Mouse (Mus musculus): Measurements from ENCODE around the gene Ppm1l. TPM values are rescaled to one million over a fixed set of nuclear protein-coding genes. Genes with fewer than 3 reads are reported as not detected.

The Ppm1l gene
- total RNA-seq, 2 experiments from 2014 or later, result 1.5 to 2.2 TPM

GRCm38 (mm10) chr3:69329910-69330309 is 13.2 kb downstream of the Ppm1l start:
- ATAC-seq (replicated peaks; ENCODE audit: poor library complexity), result no peak

DNA sequence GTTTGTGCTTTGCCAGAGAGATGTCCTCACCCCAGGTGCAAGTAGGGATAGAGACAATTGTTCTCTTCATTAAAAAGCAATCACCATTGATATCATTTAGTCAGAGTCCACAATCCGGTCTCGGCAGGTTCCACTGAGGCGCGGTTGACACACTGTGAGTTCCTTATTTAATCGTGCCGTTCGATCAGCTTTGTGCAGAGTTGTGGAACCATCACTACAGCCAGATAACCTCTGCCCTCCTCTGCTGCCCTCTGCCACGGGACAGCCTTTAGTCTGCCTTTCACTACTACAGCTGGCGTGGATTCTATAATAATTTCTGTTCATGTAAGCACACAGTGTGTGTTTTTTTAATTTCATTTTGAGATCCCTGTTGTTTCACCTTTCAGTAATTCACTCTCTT is 17.2 kb downstream of the Ppm1l start:
- no peak for ATAC-seq (replicated peaks; ENCODE audit: poor library complexity)

DNA sequence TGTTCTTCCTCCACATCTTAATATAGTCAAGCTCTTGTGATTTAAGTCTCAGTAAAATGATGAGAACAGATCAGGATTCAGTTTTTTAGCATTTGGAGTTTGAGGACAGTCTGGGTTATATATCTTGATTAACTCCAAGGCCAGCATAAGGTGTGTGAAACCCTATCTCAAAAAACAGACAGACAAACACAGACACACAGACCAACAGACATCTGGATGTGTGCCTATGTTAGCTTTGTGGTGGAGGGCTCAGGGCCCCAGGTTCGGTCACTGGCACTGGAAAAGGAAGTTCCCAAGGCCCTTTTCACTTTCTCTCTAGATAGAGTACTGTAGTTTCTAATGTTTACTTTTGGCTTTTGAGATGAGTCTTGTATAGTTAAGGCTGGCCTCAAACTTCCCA is 23.8 kb downstream of the Ppm1l start:
- ATAC-seq (replicated peaks; ENCODE audit: poor library complexity), result peak; percentile 83

- ATAC-seq (replicated peaks; ENCODE audit: poor library complexity), result peak; percentile 41; the same call in 1 of the 2 replicates
These were observed 24.3 kb downstream of the Ppm1l start for GRCm38 (mm10) chr3:69340971-69341370.

GRCm38 (mm10) chr3:69341514-69341913 is 24.9 kb downstream of the Ppm1l start:
- no peak for ATAC-seq (replicated peaks; ENCODE audit: poor library complexity)

- no peak for ATAC-seq (replicated peaks; ENCODE audit: poor library complexity)
These were observed 25.7 kb downstream of the Ppm1l start for GRCm38 (mm10) chr3:69342247-69342921.

DNA sequence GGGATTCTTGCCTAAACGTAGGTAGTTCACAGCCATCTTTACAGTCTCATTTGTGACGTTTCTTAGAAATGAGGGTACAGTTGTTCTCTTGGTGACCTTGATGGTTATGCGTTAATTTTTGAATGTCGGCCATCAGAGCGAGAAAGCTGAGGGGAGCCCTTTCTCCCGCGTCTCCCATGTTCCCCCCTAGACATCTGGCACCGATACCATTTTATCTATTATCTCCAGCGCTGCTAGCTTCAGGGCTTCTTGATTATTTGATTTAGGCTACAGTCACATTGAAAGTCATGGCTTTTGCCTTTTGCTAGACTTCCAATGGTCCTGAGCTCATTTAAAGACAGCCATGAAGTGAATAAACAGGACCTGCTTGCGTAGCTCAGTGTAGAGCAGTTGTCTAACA is 26.5 kb downstream of the Ppm1l start:
- no peak for ATAC-seq (replicated peaks; ENCODE audit: poor library complexity)

DNA sequence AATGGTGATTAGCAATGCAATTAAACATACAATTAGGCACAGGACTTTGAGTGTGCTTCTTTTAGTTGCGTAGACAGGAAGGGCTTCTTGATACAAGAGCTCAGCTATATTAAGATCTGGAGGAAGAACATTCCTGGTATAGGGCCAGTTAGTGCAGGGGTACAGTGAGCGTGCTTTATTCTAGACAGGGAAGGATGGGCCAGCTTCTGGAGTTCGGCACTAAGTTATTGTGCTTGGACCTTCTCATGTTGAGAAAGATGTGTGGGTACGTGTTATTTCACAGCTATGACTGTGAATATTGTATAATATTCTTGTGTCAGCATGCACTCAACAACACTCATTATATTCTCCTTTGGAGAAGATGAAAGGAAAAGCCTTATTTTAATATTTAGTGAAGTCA is 29.9 kb downstream of the Ppm1l start:
- ATAC-seq (replicated peaks; ENCODE audit: poor library complexity), result no peak

DNA sequence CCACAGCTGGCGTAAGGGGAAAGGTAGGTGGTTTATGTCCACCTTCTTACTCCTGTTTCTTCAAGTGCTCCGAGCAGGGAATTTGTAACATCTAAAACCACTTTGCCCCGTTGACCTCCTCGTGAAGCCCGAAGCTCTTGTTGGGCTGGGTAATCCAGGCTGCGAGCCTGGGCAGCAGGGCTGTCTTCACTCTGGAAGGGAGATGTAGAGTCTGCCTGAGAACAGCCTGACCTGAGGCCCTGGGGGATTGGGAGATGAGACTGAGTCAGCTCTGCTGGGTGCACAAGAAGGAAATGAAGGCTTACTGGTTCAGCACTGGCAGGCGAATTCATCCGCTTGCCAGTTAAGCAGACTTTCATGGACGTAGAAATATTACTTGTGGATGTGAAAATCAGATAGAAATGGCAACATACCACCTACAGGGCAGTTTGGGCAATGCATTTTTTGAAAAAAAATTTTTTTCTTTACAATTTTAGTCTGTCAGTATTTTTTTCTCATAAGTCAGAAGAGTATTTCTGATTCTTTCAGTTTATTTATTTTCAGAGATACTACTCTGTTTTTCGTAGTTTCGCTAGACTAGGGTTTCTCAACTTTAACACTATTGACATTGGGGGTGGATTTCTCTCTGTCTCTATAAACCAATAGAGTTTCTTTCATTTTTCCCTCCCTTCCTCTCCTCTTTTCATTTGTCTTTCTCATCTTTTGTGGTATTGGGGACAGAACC is 31.7 kb downstream of the Ppm1l start:
- ATAC-seq (replicated peaks; ENCODE audit: poor library complexity), result peak; percentile 59

DNA sequence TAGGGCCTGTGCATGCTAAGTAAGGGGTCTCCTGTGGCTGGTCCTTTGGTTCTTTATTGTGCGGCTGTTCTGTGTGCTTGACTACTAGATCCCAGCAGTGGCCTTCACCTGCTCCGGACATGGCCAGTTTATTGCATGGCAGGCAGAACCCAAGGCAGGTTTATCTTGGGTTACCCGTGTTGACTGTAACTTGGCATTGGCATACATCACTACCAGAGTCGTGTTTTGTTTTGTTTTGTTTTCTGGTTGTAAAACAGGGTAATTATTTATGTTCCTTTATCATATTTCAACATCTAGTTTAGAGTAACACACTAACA is 32.2 kb downstream of the Ppm1l start:
- ATAC-seq (replicated peaks; ENCODE audit: poor library complexity), result no peak

GRCm38 (mm10) chr3:69349973-69350372 is 33.3 kb downstream of the Ppm1l start:
- ATAC-seq (replicated peaks; ENCODE audit: poor library complexity), result peak; percentile 29; the same call in 1 of the 2 replicates

DNA sequence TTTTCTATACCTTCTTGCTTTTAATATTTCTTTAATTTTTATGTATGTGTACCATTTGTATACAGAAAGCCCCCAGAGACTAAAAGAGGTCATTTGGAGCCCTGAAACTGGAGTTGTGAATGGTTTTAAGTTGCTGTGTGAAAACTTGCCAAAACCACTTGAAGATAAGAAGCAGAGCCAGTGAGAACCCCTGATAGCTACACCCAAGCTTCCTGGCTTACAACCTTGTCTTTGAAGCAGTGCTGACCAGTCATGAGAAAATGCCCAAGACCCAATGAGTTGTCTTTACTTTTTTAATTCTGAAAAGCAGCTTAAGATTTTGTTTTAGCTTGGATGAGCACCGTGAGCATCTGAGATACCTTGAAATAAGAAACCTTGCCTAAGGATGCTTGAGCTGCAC is 35.5 kb downstream of the Ppm1l start:
- peak; percentile 55; the same call in 1 of the 2 replicates for ATAC-seq (replicated peaks; ENCODE audit: poor library complexity)

DNA sequence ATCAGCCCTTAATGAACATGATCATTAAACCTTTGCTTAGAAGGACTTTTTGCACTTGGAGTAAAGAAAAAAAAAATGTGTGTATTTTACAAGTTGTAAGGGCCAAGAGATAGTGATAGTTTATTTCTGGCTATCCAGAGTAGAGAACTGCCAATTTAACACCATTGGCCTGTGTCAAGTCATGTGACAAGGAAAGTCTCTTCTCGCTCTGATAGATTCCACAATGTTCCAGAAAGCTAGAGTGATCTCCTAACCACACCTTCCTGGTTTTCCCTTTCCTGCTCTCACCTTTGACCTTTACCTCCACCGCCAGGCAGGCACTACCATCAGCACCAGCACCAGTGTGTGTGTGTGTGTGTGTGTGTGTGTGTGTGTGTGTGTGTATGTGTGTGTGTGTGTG is 38.0 kb downstream of the Ppm1l start:
- no peak for ATAC-seq (replicated peaks; ENCODE audit: poor library complexity)

GRCm38 (mm10) chr3:69356078-69356665 is 39.5 kb downstream of the Ppm1l start:
- ATAC-seq (replicated peaks; ENCODE audit: poor library complexity), result peak; percentile 56

- no peak for ATAC-seq (replicated peaks; ENCODE audit: poor library complexity)
These were observed 40.1 kb downstream of the Ppm1l start for GRCm38 (mm10) chr3:69356781-69357180.

DNA sequence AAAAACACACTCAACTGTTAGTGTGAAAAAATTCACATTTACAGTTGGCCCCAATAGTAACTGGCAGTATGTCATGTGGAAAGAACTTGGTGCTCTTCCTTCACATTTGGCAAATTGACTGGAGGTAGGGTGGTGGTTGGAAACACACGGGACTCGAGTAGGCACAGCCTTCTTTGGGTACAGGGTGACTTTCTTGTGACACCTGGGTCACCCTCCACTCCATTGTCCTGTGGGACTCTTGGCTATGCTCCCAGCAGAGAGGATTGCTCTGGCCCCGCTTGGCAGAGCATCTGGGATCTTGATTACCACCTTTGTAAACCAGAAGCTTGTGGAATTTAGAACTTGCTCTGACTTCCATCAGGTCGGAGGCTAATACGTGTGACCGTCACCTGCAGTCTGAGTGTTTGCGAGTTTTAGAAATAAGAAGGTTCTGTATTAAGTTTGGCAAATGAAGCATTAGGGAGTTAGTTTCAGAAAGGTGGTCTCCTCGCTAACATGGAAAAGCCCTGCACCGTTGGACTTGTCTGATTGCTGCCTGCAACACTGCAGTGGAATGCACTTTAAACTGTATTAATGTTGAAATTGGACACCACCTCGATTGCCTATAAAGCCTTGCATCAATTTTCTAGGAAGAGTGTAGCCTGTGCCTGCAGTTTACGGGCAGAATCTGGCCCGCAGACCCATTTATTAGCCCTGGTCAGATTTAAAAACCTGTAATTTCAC is 41.4 kb downstream of the Ppm1l start:
- no peak for ATAC-seq (replicated peaks; ENCODE audit: poor library complexity)

DNA sequence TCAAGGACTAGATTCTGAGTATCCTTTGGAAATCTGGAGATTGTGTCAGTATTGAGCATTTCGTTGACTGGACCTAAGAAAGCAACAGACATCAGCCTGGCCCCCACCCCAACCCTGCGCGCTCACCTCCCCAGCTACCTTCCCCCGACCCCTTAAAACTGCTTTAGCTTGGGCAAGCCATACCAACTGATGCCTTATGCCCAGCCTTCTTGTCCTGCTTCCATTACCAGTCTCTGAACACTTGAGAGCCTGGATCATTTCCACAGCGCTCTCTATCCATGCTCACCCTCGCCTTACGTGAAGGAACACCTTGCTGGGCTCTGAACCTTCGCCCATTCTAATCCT is 41.9 kb downstream of the Ppm1l start:
- no peak for ATAC-seq (replicated peaks; ENCODE audit: poor library complexity)

DNA sequence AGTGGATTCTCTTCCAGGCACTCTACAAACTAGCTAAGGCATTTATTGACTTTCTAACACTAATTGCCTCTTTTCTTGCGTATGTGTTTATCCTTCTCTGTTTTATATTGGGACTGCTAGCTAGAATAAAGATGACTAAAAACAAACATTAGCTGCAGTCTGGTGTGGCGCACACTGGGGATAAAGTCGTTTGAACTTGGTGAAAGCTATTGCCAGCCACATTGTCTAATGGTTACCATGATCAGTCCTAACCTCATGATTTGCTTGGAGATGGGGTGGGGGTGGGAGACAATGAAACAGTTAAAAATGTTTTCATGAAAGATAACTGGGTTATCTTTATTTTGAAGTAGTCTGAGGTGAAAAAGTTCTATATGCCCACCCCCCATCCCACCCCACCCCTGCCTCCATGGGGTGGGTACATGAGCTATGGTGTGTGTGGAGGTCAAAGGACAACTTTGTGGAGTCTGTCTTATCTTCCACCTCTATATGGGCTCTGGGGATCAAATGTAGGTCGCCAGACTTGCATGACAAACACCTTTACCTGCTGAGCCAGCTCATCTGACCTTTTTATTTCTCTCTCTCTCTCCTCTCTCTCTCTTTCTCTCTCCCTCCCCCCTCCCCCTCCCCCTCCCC is 43.7 kb downstream of the Ppm1l start:
- ATAC-seq (replicated peaks; ENCODE audit: poor library complexity), result no peak

DNA sequence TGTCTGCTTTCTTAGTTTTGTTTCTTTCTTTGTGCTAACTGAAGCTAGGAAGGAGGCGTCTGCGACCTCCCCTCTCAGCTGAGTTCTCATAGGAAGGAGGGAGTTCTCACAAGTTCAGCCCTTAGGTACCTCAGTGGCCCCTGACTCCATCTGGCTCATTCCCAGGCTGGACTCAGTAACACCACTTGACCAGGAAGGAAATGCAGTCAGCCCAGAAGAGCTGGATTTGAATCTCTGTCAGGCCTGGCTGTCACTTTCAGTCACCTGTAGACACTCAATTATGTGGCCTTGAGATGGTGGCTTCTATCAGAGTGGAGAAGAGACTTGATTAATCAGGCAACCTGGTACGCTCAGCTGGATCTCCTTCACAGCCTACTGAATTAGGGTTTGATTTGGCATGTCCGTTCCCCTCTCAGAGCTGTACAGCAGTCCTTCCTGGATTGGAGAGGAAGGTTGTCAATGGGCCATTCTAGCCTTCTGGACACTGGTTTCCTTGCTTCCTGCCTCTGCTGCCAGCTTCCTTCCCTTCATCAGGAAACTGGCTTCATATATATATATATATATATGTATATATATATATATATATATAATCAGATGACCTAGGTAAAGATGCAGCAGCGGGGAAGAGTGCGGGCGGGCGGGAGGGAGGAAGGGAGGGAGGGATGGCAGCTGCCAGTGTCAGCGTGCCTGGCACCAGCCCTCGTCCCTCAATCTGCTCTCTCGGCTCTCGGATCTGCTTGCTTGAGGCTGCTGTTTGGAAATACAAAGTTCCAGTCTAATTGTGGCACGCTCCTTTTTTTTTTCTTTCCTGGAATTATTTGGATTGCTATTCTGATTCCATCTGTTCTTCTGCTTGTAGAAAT is 45.1 kb downstream of the Ppm1l start:
- ATAC-seq (replicated peaks; ENCODE audit: poor library complexity), result no peak

- ATAC-seq (replicated peaks; ENCODE audit: poor library complexity), result no peak
These were observed 45.7 kb downstream of the Ppm1l start for GRCm38 (mm10) chr3:69362350-69362790.
